Mouse (Mus musculus) cerebellum, postnatal 14 days (tissue): ENCODE data around the gene Dtnb.
A peak's percentile ranks its signal among the peaks of the same experiment; 100 is the strongest.

Experiments used
- DNase-seq, 2 experiments: peaks; one replicate each; pipeline ENCODE4 v3.0.0; 2021; ENCODE audit warnings: mixed read lengths in 2 of 2

Dtnb gene

GRCm38 (mm10) chr12:3572581-3573397 lies 608 bp downstream of the Dtnb start:
- DNase-seq = peak; percentile 80 to 82

- peak; percentile 13 to 23 for DNase-seq
Measured at GRCm38 (mm10) chr12:3573410-3573809, 1.2 kb downstream of the Dtnb start.

- DNase-seq = no peak
Measured at GRCm38 (mm10) chr12:3574670-3575069, 2.5 kb downstream of the Dtnb start.

GRCm38 (mm10) chr12:3579958-3580530 lies 7.9 kb downstream of the Dtnb start:
- no peak for DNase-seq

DNA sequence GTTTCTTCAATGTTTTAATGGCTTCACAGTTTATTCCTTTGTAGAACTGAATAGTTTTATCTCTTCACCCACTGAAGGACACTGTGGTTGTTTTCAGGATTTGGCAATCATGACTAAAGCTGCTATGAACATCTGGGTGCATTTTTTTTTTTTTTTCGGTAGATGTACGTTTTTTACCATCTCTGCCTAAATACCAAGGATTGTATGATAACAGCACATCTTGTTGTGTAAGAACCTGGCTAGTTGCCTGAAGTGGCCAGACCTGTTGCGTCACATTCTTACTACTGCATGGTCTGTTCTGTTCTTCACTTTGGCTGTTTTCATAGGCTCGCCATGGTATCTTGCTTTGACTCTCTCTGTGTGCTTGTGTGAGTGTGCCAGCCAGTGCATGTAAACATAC lies 10.4 kb downstream of the Dtnb start:
- DNase-seq = no peak

GRCm38 (mm10) chr12:3585525-3585924 lies 13.3 kb downstream of the Dtnb start:
- no peak for DNase-seq

DNA sequence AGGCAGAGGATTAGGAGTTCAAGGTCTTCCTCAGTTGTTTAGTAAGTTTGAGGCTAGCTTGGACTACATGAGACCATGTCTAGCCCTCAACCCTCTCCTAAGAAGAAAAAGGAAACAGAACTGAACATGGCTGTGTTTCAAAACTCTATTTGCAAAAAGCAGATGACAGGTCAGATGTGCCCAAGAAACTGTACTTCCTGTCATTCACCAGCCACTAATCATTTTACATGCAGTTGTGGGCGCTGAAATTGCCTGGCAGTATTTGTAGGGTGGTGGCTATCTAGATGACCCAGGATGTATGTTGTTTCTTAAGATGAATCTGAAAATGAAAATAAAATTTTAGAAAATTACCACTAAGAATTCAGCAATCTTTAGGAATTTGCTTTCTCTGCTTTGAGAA lies 14.8 kb downstream of the Dtnb start:
- DNase-seq = no peak

DNA sequence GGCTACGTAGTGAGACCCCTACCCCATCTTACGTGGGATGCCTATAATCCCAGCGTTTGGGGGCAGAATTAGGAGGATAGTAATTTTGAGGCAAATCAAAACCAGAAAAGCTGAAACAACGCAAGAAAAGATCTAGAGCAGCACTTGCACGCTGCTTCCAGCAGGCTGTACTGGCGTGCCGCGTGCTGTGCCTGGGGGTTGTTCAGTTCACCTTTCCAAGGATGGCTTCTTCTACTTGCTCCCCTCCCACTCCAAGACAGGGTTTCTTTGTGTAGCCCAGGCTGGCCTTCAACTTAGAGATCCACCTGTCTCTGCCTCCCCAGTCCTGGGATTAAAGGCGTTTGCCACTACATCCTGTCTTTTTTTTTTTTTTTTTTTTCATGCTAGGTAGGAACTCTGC lies 17.9 kb downstream of the Dtnb start:
- DNase-seq = no peak

DNA sequence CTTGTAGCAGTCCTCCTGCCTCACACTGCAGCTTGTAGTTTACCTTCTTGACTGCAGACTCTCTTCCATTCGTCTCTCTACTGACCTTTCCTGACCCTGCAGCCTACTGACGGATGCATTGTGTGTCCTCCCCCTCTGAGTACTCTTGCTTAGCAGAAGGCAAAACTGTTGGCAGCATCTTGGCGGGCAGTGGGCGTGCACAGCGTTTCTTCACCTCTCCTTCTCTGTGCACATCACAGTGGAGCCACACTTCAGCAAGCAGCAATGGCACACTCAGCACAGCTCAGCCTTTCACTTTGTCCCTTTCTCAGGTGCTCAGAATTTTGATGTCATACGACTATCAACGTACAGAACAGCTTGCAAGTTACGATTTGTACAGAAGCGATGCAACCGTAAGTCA lies 19.4 kb downstream of the Dtnb start:
- DNase-seq = no peak

DNA sequence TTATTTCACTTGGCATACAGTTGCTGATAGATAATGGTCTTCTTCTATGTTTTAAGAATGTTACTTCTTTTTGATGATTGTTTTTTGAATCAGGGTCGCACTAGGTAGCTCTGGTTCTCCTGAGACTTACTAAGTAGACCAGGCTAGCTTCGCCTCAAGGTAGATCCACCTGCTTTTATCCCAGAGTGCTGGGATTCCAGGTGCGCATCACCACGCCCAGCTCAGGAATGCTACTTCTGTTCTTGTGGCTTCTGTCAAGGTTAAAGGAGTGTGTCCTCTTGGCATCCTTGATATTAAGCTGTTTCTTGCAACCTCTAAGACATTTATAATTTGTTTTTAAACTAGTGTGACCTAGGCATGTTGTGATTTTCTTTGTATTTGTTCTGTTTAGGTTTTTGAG lies 30.6 kb downstream of the Dtnb start:
- no peak for DNase-seq

DNA sequence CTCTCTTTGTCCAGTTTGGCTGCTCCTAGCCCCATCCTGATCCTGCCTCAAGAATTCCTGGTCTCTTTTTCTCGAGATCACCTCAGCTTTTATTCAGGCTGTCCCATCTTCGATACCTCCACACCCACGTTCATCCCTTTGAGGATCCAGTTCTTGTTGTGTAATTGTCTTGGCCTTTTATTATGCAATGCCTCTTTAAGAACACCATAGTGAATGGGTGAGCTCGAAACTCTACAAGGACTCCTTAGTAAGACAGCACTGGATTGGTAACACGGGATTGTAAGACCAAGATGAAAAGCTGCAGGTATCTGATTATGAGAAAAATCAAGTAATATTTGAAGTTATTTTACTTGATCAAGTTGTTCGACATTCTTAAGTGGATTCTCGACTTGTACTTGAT lies 34.0 kb downstream of the Dtnb start:
- DNase-seq = no peak

DNA sequence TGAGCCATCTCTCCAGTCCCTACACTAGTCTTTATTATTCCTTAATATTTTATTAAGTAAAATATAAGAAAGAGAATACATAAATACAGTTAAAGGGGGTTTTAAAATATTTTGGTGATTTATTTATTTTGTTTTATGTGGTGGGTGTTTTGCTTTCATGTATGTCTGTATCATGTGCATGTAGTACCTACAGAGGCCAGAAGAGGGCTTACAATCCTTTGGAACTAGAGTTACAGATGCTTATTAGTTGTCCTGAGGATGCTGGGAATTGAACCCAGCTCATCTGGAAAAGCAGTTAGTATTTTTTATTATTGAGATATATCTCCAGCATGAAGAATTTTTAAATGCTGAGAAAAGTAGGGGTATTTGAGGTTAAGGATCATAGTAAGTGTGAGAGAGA lies 37.6 kb downstream of the Dtnb start:
- DNase-seq = peak; percentile 24 to 42

GRCm38 (mm10) chr12:3611871-3612270 lies 39.7 kb downstream of the Dtnb start:
- DNase-seq = no peak

- DNase-seq = no peak
Measured at GRCm38 (mm10) chr12:3615041-3615440, 42.9 kb downstream of the Dtnb start.

DNA sequence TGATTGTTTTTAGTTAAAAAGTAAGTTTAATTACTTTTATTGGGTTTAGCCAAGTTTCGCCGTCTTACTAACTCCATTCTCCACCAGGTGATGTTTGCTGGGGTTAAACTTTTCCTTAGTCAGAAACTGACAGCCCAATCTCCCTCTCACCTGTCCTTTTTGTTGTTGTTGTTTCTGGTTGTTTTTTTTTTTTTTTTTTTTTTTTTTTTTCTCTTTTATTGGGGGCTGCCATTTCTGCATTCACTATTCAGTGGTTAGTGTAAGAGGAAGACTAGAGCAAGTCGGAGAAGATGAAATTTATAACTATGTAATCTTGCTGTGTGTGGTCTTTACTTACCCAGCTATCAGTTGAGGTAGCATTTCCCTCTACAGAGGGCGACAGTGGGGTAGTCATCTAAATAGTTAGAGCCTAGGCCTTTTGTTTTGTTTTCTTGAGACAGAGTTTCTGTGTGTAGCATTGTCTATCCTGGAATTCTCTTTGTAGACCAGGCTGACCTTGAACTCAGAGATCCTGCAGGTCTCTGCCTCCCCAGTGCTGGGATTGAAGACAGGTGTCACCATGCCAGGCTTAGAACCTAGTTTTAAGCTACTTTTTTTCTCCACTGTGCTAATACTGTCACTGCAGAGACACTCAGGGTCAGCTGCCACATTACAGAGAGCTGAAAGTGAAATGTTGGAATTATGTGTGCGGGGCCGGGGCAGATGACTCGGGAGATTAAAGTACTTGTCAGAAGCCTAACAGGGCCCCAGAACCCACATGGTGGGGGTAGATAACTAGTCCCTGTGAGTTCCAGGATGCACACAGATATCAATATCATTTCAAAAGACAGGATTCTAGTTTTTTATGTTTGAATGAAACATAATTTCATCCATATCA lies 46.2 kb downstream of the Dtnb start:
- no peak for DNase-seq

DNA sequence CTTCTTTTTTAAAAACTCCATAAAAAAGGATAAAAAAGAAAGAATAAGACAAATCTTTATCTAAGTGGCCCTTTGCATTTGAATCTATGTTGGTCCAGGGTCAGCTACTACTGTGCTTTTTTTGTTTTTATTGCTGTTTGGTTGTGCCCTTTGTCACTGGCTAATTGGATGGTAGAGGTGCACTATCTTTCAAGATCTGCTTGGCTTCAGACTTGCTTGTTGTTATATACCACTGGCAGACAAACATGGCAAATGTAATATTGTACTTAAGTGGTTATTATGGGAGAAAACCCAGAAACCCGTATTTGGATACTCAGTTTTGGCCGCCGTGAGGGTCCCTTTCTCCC lies 46.8 kb downstream of the Dtnb start:
- DNase-seq = no peak

DNA sequence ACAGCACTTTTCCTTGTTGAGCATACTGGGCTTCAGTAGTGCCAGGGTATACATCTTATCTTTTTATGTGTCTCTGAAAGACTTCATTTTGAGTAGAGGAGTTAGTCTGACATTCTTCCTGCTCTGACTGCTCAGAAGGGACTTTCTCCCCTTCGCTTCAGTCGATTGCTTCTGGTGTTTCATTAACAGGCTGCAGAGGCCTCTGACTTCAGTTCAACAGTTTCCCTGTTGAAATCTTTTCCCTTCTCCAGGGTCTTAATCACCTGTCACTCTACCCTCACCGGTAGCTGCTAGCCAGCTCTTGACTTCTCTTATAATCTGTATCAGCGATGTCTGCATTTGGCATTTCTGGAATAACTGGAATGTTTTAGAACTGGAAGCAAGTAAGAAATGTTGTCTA lies 54.7 kb downstream of the Dtnb start:
- DNase-seq = no peak

GRCm38 (mm10) chr12:3641931-3642330 lies 69.8 kb downstream of the Dtnb start:
- no peak for DNase-seq

GRCm38 (mm10) chr12:3656799-3657198 lies 84.6 kb downstream of the Dtnb start:
- no peak for DNase-seq

DNA sequence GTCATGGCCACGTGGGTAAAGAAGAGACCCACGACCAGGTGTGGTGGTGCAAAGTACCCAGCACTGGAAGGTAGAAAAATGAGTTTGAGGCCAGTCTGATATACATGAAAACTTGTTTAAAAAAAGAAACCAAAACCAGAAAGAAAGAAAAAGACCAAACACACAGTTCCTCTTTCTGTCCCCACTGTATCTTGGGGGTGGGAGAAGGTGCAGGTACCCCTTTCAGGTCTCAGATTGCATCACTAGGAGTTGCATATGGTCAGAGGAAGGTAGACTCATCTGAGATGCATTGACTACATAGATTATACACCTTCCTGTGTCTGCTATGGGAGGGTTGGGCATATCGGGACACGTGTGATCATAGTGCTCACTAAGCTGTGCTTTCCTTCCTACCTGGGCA lies 85.1 kb downstream of the Dtnb start:
- DNase-seq = no peak

DNA sequence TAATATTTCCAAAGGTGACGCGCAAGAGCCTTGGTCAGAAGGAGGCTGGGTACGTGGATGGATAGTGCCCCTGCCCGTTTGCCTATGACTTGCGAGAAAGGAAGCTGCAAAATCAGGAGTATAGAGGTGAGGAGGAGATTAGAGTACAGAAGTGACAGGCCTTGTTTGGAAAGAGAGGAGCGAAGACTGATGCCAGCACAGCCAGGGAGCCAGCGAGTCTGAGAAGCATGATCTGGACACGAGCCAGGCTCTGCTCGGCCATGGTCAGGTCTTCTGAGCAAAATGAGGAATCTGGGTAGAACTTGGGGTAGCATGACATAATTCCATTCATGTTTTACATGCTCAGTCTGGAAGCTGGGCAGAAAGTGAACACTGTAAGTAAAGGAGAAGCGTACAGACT lies 85.6 kb downstream of the Dtnb start:
- DNase-seq = peak; percentile 73 to 75

- DNase-seq = no peak
Measured at GRCm38 (mm10) chr12:3659554-3660311, 87.6 kb downstream of the Dtnb start.
